ENCODE assay signal across 8 mouse cellular contexts in genomic region chr17:35058911-35059892, GRCm38 (mm10). TPM values are rescaled to one million over a fixed set of nuclear protein-coding genes. Genes with fewer than 3 reads are reported as not detected.
DNase-seq lines count a peak whose midpoint lies in the region; ATAC-seq lines count a peak whose summit lies in the region.

Ddah2 (plus strand) TSS chr17:35059035.

- peak; percentile 73 for ATAC-seq in frontal cortex, adult (ENCODE audit: low TSS enrichment)
- peak; percentile 82 to 87 for ATAC-seq in hematopoietic stem cell, adult 5-6 weeks (replicated peaks in 1 of 2; ENCODE audit: insufficient read depth in 1 of 2, low FRiP score in 2 of 2, low TSS enrichment in 1 of 2, low read depth in 1 of 2, poor library complexity in 2 of 2, severe bottlenecking in 2 of 2)

- DNase-seq in MN1 (ENCODE audit: low spot score), result peak; percentile 85
- DNase-seq in cerebellum, adult 9-10 months, result peak; percentile 87
- DNase-seq in layer of hippocampus, adult 9-11 months, result peak; percentile 76
- peak; percentile 96 for DNase-seq in lung, postnatal 14 days
- peak; percentile 42 for DNase-seq in retina, adult 2 months (ENCODE audit: low read depth, low spot score)
- DNase-seq in thymus, postnatal 36 days, result peak; percentile 90 to 92

RNA-seq across cellular contexts. Expression of gene Ddah2, which starts in this region (rescaled TPM):
- 27.4 and 32.3 TPM in 2 replicates for total RNA-seq in hematopoietic stem cell, adult 5-6 weeks (2017)

Comparison
In these comparisons a context has a peak if more than half of its experiments do, and no peak if none do; other contexts are left out.
1. Peak in every context shown above with its lines: DNase-seq and ATAC-seq.
2. DNase-seq: peak in every context shown above with its lines; median percentile 96 in lung, postnatal 14 days; 91 in thymus, postnatal 36 days; 87 in cerebellum, adult 9-10 months; 85 in MN1; 76 in layer of hippocampus, adult 9-11 months; 42 in retina, adult 2 months.